Mouse (Mus musculus): ENCODE measurements around the gene B4galt3. TPM values are rescaled to one million over a fixed set of nuclear protein-coding genes. Genes with fewer than 3 reads are reported as not detected.

B4galt3 gene
- total RNA-seq (2021): 1 to 10 TPM; 8.6 to 9.8 TPM
- long read RNA-seq, experiment 1, partial matches to known transcripts: 2 of 8 reads
- long read RNA-seq, experiment 1, other reads (novel, unspliced or antisense): 3 of 8 reads
- long read RNA-seq, experiment 2, partial matches to known transcripts: 0 of 6 reads
- long read RNA-seq, experiment 2, other reads (novel, unspliced or antisense): 2 of 6 reads

GRCm38 (mm10) chr1:171269848-171270572 lies at the start of gene B4galt3:
Gene B4galt3 (plus strand): TSS chr1:171270328.
- DNase-seq: peak; percentile 93

- DNase-seq: peak; percentile 63
Measured at GRCm38 (mm10) chr1:171220871-171221270, 49.3 kb upstream of the B4galt3 start.

GRCm38 (mm10) chr1:171221281-171222193 lies 48.6 kb upstream of the B4galt3 start:
- DNase-seq: peak; percentile 20

- DNase-seq: peak; percentile 97
Measured at GRCm38 (mm10) chr1:171222238-171223155, 47.6 kb upstream of the B4galt3 start, which contains the start of gene Tomm40l. Gene Tomm40l (minus strand): TSS chr1:171222514.

GRCm38 (mm10) chr1:171223168-171223567 lies 47.0 kb upstream of the B4galt3 start:
- no peak for DNase-seq

GRCm38 (mm10) chr1:171223796-171224195 lies 46.3 kb upstream of the B4galt3 start:
- DNase-seq: no peak

GRCm38 (mm10) chr1:171224857-171225256 lies 45.3 kb upstream of the B4galt3 start, which contains the start of gene Apoa2:
Gene Apoa2 (plus strand): TSS chr1:171225054.
- DNase-seq: no peak

GRCm38 (mm10) chr1:171226780-171227179 lies 43.3 kb upstream of the B4galt3 start:
- no peak for DNase-seq

GRCm38 (mm10) chr1:171227879-171228278 lies 42.2 kb upstream of the B4galt3 start:
- DNase-seq: no peak

- no peak for DNase-seq
Measured at GRCm38 (mm10) chr1:171229750-171230149, 40.4 kb upstream of the B4galt3 start.

- no peak for DNase-seq
Measured at GRCm38 (mm10) chr1:171230215-171230614, 39.9 kb upstream of the B4galt3 start.

- no peak for DNase-seq
Measured at GRCm38 (mm10) chr1:171231844-171232243, 38.3 kb upstream of the B4galt3 start.

GRCm38 (mm10) chr1:171232348-171232747 lies 37.8 kb upstream of the B4galt3 start:
- no peak for DNase-seq

- no peak for DNase-seq
Measured at GRCm38 (mm10) chr1:171232800-171233730, 37.1 kb upstream of the B4galt3 start.

- peak; percentile 37 for DNase-seq
Measured at GRCm38 (mm10) chr1:171234126-171234525, 36.0 kb upstream of the B4galt3 start, which contains the start of gene Fcer1g. Gene Fcer1g (minus strand): TSS chr1:171234365.

GRCm38 (mm10) chr1:171234538-171234937 lies 35.6 kb upstream of the B4galt3 start:
- DNase-seq: no peak

GRCm38 (mm10) chr1:171235791-171236190 lies 34.3 kb upstream of the B4galt3 start:
- no peak for DNase-seq

- DNase-seq: no peak
Measured at GRCm38 (mm10) chr1:171237438-171237837, 32.7 kb upstream of the B4galt3 start.

- DNase-seq: peak; percentile 41
Measured at GRCm38 (mm10) chr1:171238463-171238862, 31.7 kb upstream of the B4galt3 start.

Measured in gastrocnemius, postnatal 25 days (tissue).